Mouse (Mus musculus) cerebellum, adult 2 months (tissue): ENCODE measurements around the gene Nme6.

Experiments used
- CTCF ChIP-seq: fragments of 200-500 bp; IDR thresholded peaks from 2 replicates; pipeline ENCODE4 v1.5.1; 2011; ENCODE audit warnings: low read depth, mild to moderate bottlenecking, control low read depth, low read length, moderate library complexity, borderline replicate concordance; ENCODE audit not compliant: insufficient read depth
- POLR2A ChIP-seq: fragments of 200-500 bp; IDR thresholded peaks from 2 replicates; pipeline ENCODE4 v1.6.1; 2011; ENCODE audit warnings: low read length, control low read depth, borderline replicate concordance; ENCODE audit not compliant: insufficient read depth

DNA sequence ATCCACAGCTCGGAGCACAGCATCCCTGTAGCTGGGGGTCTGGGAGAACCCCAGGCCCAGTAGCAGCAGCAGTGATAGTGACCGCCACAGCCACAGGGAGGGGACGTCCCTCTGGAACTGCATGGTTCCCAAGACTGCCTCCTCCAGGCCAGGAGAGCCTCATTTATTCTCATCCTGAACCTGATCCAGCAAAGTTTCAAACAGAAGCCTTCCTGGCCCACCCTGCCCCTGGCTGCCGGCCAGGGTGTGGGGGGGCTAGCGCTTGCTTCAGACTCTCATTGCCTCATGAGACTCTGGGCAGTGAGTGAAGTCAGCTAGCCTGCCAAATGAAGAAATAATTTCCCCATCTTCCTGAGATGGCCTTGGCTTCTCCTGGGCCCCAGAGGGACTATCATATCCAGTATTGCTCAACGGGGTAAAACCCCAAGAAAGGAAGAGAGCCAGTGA is 16.8 kb downstream of the Nme6 start, which contains the start of gene Camp:
- no peak for TF ChIP-seq POLR2A
- TF ChIP-seq CTCF = no peak
